Mouse (Mus musculus) liver, embryonic 11.5 days (tissue): ENCODE data around the gene Clybl. TPM values are rescaled to one million over a fixed set of nuclear protein-coding genes. Genes with fewer than 3 reads are reported as not detected.

Source experiments
- ATAC-seq: fragments of 200-750 bp; cut with Nextera tagmentation; replicated peaks from 2 replicates; pipeline ENCODE4 v1.8.0; 2017; ENCODE audit warnings: moderate number of reproducible peaks, mild to moderate bottlenecking, moderate TSS enrichment, moderate library complexity; ENCODE audit not compliant: low FRiP score
- DNase-seq: peaks from one replicate; pipeline ENCODE4 v3.0.0-alpha.2; 2017; ENCODE audit warnings: low spot score
- H3K27ac ChIP-seq: fragments of 300-500 bp; sonication (generic); 2 replicates; pipeline ENCODE4 v1.5.1; 2014; ENCODE audit warnings: mild to moderate bottlenecking, low read depth, low read length, control low read depth
- H3K27me3 ChIP-seq: fragments of 300-500 bp; sonication (generic); replicated peaks from 2 replicates; pipeline ENCODE4 v1.6.1; 2014; ENCODE audit warnings: low read length, mixed read lengths; ENCODE audit not compliant: control insufficient read depth, insufficient read depth
- H3K36me3 ChIP-seq: fragments of 300-500 bp; sonication (generic); 2 replicates; pipeline ENCODE4 v1.6.1; 2014; ENCODE audit warnings: mild to moderate bottlenecking, low read length, moderate library complexity, mixed read lengths; ENCODE audit not compliant: control insufficient read depth, insufficient read depth
- H3K4me1 ChIP-seq: fragments of 300-500 bp; sonication (generic); replicated peaks from 2 replicates; pipeline ENCODE4 v1.6.1; 2014; ENCODE audit warnings: low read length, mixed read lengths; ENCODE audit not compliant: control insufficient read depth, insufficient read depth
- H3K4me2 ChIP-seq: fragments of 300-500 bp; sonication (generic); 2 replicates; pipeline ENCODE4 v1.6.1; 2014; ENCODE audit warnings: mild to moderate bottlenecking, control low read depth, moderate library complexity
- H3K4me3 ChIP-seq: fragments of 300-500 bp; sonication (generic); 2 replicates; pipeline ENCODE4 v1.5.1; 2014; ENCODE audit warnings: low read depth, low read length, control low read depth
- H3K9ac ChIP-seq: fragments of 300-500 bp; sonication (generic); 2 replicates; pipeline ENCODE4 v1.6.1; 2014; ENCODE audit warnings: low read depth, low read length, control low read depth
- H3K9me3 ChIP-seq: fragments of 300-500 bp; sonication (generic); 2 replicates; pipeline ENCODE4 v1.6.1; 2016; ENCODE audit warnings: low read length, inconsistent platforms, mixed read lengths; ENCODE audit not compliant: control insufficient read depth
- WGBS: fragments of 180-500 bp; shearing (Covaris S2); extraction: QIAGEN DNeasy Blood & Tissue Kit; methylation state at CpG from one replicate; pipeline ENCODE4 v1.1.7; 2014; 5-methylcytosine and 5-hydroxymethylcytosine counted together
- polyA plus RNA-seq: library from polyadenylated mRNA; unstranded; fragments of >200 nt; fragmentation: Nextera tagmentation; extraction: Ambion mirVana; gene quantifications from 2 replicates; pipeline ENCODE4 v1.2.1, GENCODE M21; 2014

The Clybl gene
- polyA plus RNA-seq, 1 experiment from 2014 or later, result 44.4 TPM

- ATAC-seq (no peak), DNase-seq (no peak)
- no peak overlapping the region for H3K9ac ChIP-seq
- H3K36me3 ChIP-seq, result no peaks in the 10 kb centered on the region
- no peak overlapping the region for H3K4me3 ChIP-seq
- no peak overlapping the region for H3K27ac ChIP-seq
- 30% methylated on average over 9 of the region's 9 CpGs for WGBS
- H3K4me1 ChIP-seq, result no peaks in the 10 kb centered on the region
- H3K9me3 ChIP-seq, result no peaks in the 10 kb centered on the region
- H3K27me3 ChIP-seq, result no peaks in the 10 kb centered on the region
- no peak overlapping the region for H3K4me2 ChIP-seq
These were observed 192.9 kb downstream of the Clybl start for GRCm38 (mm10) chr14:122374285-122374997.

DNA sequence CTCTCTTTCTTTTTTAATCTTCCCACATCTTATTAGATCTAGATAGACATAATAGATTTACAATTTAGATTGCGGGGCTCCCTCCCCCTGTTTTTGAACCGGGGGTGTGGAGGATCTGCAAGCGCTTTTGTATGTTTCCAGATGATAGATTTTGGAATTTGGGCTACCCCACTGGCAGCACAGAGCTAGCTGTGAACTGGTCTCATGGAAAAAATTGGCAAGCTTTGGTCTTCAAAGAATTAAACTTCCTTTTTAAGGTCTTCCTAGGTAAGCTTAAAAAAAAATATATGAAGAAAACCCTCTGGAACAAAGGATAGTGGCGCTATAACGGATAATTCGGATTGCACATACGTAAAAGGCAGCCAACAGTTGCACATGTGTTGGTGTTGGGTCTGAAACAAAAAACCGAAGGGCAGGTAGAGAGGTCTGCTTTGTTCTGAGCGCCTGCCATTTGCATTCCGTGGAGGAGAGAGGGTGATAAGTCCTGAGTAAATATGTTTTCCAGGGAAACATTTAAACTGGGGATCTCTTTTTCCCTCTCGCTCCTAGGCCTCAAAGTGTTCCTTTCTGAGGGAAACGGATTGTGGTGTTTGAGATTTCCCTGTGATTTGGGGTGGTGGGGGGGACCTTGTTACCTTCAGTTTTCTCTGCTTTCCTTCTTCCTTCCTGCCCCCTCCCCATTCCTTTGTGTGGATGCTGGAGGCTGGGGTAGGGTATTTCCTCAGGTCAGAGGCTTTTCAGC lies 193.7 kb downstream of the Clybl start:
- Histone ChIP-seq H3K9ac (no peak overlapping the region), H3K27me3 (no peaks in the 10 kb centered on the region), H3K4me2 (no peak overlapping the region), H3K4me3 (no peak overlapping the region), H3K9me3 (no peaks in the 10 kb centered on the region), H3K4me1 (no peaks in the 10 kb centered on the region), H3K27ac (no peak overlapping the region), H3K36me3 (no peaks in the 10 kb centered on the region)
- 58% methylated on average over 12 of the region's 12 CpGs for WGBS
- DNase-seq, result no peak
- no peak for ATAC-seq

DNA sequence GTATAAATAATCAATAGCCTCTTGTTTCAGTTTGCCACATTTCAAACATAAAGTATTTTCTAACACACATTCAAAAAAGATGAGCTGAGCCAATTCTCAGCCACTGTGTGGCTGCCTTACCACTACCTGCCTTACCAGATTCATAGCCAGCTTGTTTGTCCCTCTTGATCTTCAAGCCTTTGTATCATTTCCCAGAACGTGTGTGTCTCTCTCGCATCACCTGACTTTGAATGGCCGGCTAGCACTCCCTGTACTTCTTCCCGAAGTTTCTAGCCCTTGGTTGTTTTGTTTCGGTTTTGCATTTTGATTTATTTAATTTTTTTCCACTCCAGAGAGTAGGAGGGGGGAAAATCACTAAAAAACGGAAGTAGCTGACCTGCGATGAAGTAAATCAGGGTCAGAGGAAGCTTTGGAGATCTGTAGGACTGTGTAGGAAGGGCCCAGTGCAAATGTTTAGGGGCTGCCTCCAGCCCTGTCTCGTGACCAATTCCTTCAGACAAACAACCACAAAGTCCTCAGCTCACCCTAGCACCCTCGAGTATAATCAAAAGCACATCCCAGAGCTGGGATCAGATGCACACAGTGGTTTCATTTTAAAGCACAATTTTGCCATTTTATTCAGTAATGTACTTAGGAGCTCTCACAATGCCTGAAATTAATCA lies 195.1 kb downstream of the Clybl start:
- Histone ChIP-seq H3K27me3 (no peaks in the 10 kb centered on the region), H3K9ac (no peak overlapping the region), H3K27ac (no peak overlapping the region), H3K4me3 (no peak overlapping the region), H3K36me3 (no peaks in the 10 kb centered on the region), H3K4me2 (no peak overlapping the region), H3K9me3 (no peaks in the 10 kb centered on the region), H3K4me1 (no peaks in the 10 kb centered on the region)
- WGBS, result 67% methylated on average over 9 of the region's 9 CpGs
- no peak for ATAC-seq
- DNase-seq, result no peak

DNA sequence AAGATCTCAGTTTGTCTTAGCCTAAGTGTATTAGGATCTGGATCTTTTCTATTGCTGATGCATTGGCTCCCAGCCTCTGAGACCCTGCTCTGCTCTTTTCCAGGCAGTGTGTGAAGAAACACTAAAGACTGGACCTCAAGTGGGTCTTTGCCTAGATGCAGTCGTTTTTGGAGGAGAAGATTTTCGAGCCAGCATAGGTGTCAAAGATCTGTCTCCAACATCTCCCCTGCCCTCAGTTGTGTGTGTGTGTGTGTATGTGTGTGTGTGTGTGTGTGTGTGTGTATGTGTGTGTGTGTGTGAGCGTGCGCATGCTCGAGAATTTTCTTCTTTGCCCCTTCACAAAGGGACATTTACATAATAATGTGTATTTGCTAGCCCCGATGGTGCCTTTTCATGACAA lies 196.2 kb downstream of the Clybl start:
- H3K36me3 ChIP-seq, result no peaks in the 10 kb centered on the region
- no peak overlapping the region for H3K9ac ChIP-seq
- no peak overlapping the region for H3K27ac ChIP-seq
- no peak overlapping the region for H3K4me2 ChIP-seq
- 75% methylated on average over 6 of the region's 6 CpGs for WGBS
- no peaks in the 10 kb centered on the region for H3K9me3 ChIP-seq
- no peaks in the 10 kb centered on the region for H3K4me1 ChIP-seq
- ATAC-seq (no peak), DNase-seq (no peak)
- no peaks in the 10 kb centered on the region for H3K27me3 ChIP-seq
- no peak overlapping the region for H3K4me3 ChIP-seq

DNA sequence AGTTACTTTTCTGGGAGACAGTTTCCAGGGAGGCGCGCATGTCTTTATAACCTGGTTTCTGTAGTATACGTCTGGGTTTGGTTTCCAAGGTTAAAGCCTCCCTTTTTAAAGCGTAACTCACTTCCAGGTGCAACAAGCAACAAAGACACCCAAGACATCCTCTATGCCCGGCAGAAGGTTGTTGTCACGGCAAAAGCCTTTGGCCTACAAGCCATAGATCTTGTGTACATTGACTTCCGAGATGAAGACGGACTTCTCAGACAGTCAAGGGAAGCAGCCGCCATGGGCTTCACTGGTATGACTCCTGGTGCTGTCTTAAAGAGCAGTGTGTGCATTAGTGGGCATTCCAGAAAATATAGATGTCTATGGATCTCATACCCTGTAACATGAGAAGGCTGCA lies 197.6 kb downstream of the Clybl start:
- WGBS, result 88% methylated on average over 9 of the region's 9 CpGs
- Histone ChIP-seq H3K4me3 (no peak overlapping the region), H3K4me1 (no peaks in the 10 kb centered on the region), H3K4me2 (no peak overlapping the region), H3K27me3 (no peaks in the 10 kb centered on the region), H3K27ac (no peak overlapping the region), H3K36me3 (no peaks in the 10 kb centered on the region), H3K9me3 (no peaks in the 10 kb centered on the region), H3K9ac (no peak overlapping the region)
- no peak for ATAC-seq
- DNase-seq, result no peak

DNA sequence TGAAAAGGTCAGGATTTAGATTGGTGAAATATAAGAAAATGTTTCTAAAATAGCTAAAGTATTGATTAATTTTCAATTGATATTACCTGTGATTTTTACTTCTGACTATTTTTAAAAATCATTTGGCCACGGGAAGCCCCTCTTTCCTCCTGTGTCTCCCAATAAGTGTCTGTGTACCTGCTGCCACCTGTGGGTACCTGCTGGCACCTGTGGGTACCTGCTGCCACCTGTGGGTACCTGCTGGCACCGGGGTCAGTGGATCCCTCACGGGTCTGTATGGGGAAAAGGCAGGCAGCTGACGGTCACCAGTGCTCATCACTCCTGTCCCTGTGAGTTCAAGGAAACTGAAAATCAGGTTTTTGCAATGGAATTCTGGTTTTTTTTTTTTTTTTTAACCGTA lies 198.5 kb downstream of the Clybl start:
- WGBS, result 88% methylated on average over 5 of the region's 5 CpGs
- H3K27me3 ChIP-seq, result no peaks in the 10 kb centered on the region
- no peak overlapping the region for H3K4me3 ChIP-seq
- no peak for ATAC-seq
- H3K4me1 ChIP-seq, result no peaks in the 10 kb centered on the region
- H3K36me3 ChIP-seq, result no peaks in the 10 kb centered on the region
- H3K27ac ChIP-seq, result no peak overlapping the region
- no peaks in the 10 kb centered on the region for H3K9me3 ChIP-seq
- no peak overlapping the region for H3K4me2 ChIP-seq
- no peak for DNase-seq
- no peak overlapping the region for H3K9ac ChIP-seq

GRCm38 (mm10) chr14:122380896-122381845 lies 199.7 kb downstream of the Clybl start:
- no peak overlapping the region for H3K9ac ChIP-seq
- WGBS, result 80% methylated on average over 15 of the region's 15 CpGs
- H3K9me3 ChIP-seq, result no peaks in the 10 kb centered on the region
- DNase-seq (no peak), ATAC-seq (no peak)
- H3K4me1 ChIP-seq, result no peaks in the 10 kb centered on the region
- no peak overlapping the region for H3K4me3 ChIP-seq
- no peak overlapping the region for H3K4me2 ChIP-seq
- H3K27ac ChIP-seq, result no peak overlapping the region
- no peaks in the 10 kb centered on the region for H3K27me3 ChIP-seq
- no peaks in the 10 kb centered on the region for H3K36me3 ChIP-seq

DNA sequence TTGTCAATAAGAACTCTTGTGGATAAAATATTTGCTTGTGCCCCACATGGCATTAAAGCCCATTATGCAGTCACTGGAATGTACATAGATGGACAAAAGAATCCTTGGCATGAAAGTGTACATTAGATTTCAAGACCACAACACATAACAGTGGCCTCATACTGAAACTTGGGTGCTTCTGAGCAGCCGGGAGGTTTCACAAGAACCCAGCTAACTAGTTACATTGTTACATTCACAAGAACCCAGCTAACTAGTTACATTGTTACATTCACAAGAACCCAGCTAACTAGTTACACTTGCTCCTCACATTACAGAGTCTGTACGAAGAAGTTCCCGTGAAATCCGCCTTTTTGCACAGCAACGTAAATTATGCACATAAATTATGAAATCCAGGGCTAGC lies 200.8 kb downstream of the Clybl start:
- ATAC-seq (no peak), DNase-seq (no peak)
- H3K4me2 ChIP-seq, result no peak overlapping the region
- WGBS, result 91% methylated on average over 5 of the region's 5 CpGs
- no peak overlapping the region for H3K4me3 ChIP-seq
- H3K9me3 ChIP-seq, result no peaks in the 10 kb centered on the region
- no peak overlapping the region for H3K27ac ChIP-seq
- no peak overlapping the region for H3K9ac ChIP-seq
- no peaks in the 10 kb centered on the region for H3K4me1 ChIP-seq
- H3K27me3 ChIP-seq, result no peaks in the 10 kb centered on the region
- no peaks in the 10 kb centered on the region for H3K36me3 ChIP-seq
